Mouse (Mus musculus) adrenal gland (tissue): ENCODE data around the gene Vcam1.

Experiments used
- intact Hi-C: fragments of 180-260 bp; cut with DNase I; formaldehyde crosslinking; loops from one replicate; pipeline ENCODE4 v1.15.1; 2025

Vcam1 gene

DNA sequence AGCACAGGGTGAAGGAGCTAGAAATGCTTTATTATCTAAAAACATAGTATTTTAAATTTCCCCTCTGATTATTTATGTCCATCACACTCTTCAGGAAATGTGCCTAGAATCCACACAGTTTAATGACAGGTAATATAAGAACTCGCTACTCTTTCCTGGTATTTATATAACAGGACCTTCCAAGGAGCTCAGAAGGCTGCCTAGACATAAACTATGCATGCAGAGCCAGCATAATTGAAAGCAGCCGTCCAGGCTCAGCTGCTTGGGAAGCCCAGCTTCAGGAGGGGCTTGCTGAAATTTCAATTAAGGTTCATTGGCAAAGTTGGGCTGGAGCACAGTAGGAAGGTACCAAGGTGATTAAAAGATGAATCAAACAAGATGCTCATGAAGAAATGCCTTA, 2.2 kb downstream of the Vcam1 start:
- intact Hi-C loops = no loop called here

GRCm38 (mm10) chr3:116126508-116127190, 2.8 kb downstream of the Vcam1 start:
- intact Hi-C loops = no loop called here

- intact Hi-C loops = no loop called here
Observed at GRCm38 (mm10) chr3:116126070-116126469, 3.4 kb downstream of the Vcam1 start.

GRCm38 (mm10) chr3:116123827-116124226, 5.7 kb downstream of the Vcam1 start:
- intact Hi-C loops = no loop called here

- intact Hi-C loops = no loop called here
Observed at GRCm38 (mm10) chr3:116122696-116123095, 6.8 kb downstream of the Vcam1 start.

GRCm38 (mm10) chr3:116121026-116121425, 8.5 kb downstream of the Vcam1 start:
- intact Hi-C loops = no loop called here

- intact Hi-C loops = no loop called here
Observed at GRCm38 (mm10) chr3:116120391-116120790, 9.1 kb downstream of the Vcam1 start.

- intact Hi-C loops = no loop called here
Observed at GRCm38 (mm10) chr3:116119162-116119561, 10.3 kb downstream of the Vcam1 start.

GRCm38 (mm10) chr3:116117046-116117445, 12.4 kb downstream of the Vcam1 start:
- intact Hi-C loops = no loop called here

GRCm38 (mm10) chr3:116114249-116115188, 15.0 kb downstream of the Vcam1 start:
- intact Hi-C loops = no loop called here

GRCm38 (mm10) chr3:116113443-116114241, 15.8 kb downstream of the Vcam1 start:
- intact Hi-C loops = no loop called here

DNA sequence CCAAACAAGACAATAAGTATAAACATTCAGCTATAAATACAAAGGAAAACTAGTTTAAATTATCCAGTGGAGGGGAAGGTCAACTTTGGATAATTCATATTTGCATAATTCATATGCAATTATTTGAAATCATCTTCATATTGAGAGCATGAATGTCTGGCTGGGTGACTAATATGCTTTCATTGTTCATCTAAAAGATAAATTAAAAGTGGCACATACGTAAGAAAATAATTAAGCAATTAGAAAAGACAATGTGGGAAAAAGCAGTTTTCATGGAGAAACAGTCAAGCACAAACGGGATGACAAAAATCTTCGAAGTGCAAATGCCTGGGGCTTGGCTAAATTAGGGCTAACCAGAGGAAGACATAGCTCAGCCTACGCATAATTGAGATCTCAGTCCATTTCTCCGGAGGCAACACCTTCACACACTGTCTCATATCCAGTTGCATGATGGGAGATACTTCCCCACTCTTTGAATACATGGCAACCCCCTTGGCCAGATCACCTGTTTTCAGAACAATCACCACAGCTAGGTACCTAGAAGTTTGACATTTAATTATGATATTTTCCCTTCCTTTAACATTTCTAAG, 16.6 kb downstream of the Vcam1 start:
- intact Hi-C loops = no loop called here

DNA sequence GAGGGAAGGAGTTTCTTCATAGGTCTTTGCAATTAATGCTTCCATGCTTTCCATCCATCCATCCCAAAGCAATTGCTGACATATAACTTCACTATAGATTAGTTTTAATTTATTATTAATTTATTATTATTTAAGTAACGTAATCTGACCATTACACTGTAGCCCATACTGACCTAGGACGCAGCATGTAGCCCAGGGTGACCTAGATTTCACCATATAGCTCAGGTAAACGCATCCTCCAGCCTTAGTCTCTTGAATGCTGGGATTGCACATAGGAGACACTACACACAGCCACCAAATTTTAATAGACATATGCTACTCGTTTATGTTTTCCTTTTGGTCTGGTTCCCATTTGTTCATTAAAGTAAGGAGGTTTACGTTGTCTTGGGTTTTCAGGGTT, 23.8 kb downstream of the Vcam1 start:
- intact Hi-C loops = no loop called here

DNA sequence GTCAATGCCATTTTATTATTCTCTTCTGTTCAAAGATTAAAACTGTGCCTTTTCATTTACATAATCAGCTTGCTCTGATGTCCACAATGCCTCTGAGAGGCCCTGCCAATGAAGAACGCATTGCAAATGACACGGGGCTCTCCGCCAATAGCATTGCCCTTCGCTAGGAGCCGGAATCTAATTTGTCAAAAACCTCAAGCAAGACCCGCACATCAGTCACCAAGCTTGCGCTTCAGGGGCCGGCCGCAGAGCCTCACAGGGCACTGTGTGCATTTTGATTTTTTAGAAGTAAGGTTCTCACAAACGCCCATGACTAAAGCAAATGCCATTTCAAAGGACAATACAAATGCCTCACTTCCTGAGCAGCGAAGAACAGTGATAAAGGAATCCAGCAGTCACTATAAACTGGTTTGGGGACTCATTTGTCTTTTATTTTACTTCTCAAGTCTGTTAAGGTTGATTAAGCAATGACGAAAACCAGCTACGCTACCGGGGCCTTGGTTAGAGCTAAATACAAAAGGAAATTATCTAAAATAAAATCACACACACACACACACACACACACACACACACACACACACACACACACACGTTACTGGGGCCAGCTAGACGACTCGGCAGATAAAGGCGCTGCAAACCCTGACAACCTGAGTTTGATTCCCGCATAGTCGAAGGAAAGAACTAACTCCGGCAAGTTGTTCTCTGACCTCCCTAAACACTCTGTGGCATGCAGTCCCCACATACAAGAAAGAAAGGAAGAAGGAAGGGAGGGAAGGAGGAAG, 24.4 kb downstream of the Vcam1 start:
- intact Hi-C loops = no loop called here

- intact Hi-C loops = no loop called here
Observed at GRCm38 (mm10) chr3:116104270-116104669, 25.2 kb downstream of the Vcam1 start.

DNA sequence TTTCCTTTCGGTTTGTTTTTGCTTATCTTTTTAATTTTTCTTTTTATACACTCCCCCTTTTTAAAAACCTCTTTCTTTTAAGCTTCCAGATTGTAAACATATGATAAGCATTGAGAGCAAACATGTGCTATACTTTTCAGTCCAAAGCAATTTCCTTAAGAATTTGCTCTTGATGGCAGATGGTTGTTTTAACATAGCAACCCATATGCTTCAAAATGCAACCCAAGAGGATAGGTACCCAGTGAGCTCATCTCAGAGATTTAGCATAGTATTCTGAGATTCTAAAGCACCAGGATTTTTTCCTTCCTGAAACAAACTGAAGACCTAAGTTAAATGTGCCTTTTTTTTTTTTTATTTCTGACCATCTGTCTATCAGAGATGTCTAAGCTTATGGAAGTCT, 28.6 kb downstream of the Vcam1 start:
- intact Hi-C loops = no loop called here

DNA sequence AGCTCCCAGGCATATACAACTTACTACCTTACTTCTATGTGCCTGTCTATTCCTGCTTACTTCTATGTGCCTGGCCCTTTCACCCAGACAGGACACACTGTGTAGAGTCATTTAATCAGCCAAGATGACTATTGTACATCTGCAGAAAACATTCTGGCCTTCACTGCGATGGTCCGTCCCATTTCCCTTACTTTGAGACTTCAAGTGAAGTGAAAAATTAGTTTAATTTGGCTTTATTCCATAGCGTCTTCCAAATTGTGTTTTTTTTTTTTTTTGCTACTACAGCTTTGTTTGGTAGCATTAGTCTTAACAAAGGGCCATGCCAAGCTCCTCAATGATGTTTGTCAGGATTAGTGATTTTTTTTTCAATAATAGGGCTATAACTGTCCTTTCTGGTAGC, 33.6 kb downstream of the Vcam1 start:
- intact Hi-C loops = no loop called here

DNA sequence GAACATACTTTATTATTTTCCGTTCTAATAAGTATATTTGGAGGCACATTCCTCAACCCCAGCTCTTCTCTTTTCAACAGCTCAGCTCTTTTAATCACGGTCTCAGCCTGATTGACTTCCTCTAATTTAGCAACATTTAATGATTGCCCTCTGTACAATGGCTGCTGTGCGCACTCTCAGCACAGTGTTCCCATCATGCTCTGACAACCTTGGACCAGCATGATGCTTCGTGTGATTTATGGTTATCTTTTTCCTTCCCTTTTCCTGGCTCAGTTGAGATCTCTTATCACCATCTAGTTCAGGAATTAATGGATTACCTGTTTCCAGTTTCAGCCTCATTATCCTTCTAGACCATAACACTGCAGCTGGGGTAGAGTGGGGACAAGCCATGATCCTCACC, 34.2 kb downstream of the Vcam1 start:
- intact Hi-C loops = no loop called here

DNA sequence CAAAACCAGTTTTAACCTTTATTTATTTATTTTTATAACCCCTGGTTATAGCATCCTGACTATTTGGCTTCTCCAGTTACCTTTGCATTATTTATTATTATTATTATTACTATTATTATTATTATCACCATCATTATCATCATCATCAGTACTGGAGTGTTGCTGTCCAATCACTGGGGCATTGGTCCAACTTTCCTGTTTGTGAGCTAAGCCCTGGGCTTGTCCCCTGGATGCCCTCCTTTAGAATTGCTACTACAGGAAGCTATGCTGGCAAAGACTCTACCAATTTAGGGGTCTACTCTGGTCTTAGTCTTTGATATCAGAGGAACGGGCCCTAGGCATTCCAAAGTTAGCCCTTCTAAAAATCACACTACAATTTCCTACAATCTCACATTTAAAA, 34.6 kb downstream of the Vcam1 start:
- intact Hi-C loops = no loop called here

DNA sequence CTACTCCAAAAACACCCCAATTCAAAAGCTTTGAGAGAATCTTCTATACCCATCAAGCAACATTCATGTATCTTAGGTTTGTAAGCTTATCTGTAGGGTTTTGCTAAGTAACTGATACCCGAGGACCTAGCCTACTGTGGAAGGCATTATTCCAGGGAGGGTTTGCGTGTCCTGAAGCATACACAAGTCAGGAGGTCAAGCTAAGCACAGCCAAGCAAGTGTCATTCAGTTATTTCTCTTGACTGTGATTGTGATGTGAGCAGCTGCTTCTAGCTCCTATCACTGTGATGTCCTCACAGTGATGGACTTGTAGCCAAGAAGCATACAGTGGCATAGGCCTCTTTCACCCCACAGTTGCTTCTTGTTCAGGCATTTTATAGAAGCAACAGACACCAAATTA, 35.2 kb downstream of the Vcam1 start:
- intact Hi-C loops = no loop called here

- intact Hi-C loops = no loop called here
Observed at GRCm38 (mm10) chr3:116092547-116092946, 36.9 kb downstream of the Vcam1 start.
